Mouse (Mus musculus): ENCODE results near the gene Gm20503. TPM values are rescaled to one million over a fixed set of nuclear protein-coding genes. Genes with fewer than 3 reads are reported as not detected.

The Gm20503 gene
- polyA plus RNA-seq, 1 experiment from 2014 or later, result 8.4 TPM

DNA sequence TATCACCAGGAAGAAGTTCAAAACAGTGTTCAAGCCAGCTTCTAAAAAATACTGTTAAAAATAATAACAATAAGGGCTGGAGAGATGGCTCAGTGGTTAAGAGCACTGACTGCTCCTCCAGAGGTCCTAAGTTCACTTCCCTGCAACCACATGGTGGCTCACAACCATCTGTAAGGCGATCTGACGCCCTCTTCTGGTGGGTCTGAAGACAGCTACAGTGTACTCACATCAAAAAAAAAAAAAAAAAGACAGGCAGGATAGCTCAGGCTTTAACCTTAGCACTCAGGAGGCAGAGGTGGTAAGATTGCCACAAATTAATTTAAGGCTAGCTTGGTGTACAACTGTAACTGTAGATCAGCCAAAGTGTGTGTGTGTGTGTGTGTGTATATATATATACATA lies 2.4 kb upstream of the Gm20503 start:
- no peak overlapping the region for H3K27ac ChIP-seq (ENCODE audit: low read depth, low read length)
- 6% methylated on average over 2 of the region's 2 CpGs for WGBS
- ATAC-seq (ENCODE audit: low read depth), result no peak

DNA sequence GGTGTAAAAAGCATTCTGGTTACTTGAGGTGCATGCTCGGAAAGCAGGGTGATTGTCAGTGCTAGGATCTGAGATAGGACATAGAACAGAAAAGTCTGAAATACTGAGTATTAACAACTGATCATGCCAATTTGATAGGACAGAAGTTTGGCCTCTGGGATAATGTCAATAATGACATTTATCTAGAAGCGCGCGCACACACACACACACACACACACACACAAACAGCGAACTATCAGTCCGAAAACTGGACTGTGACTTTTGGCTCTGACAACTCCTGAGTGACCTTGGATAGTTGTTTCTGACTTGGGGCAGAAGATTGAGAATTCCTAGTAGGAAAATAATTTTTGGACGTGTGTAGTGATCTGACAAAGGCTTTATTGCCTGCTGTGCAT lies 793 bp downstream of the Gm20503 start:
- H3K9ac ChIP-seq (replicated peaks; ENCODE audit: low read depth, low read length), result peak overlapping the region; percentile 93
- 33% methylated on average over 7 of the region's 7 CpGs for WGBS
- H3K27me3 ChIP-seq (ENCODE audit: control insufficient read depth, insufficient read depth, low read length), result no peaks in the 10 kb centered on the region
- no peak for ATAC-seq (ENCODE audit: low read depth)
- peaks cover 14% of the 10 kb centered on the region for H3K4me1 ChIP-seq (ENCODE audit: control insufficient read depth, insufficient read depth, low read length)
- H3K36me3 ChIP-seq (ENCODE audit: control insufficient read depth, insufficient read depth, low read length), result no peaks in the 10 kb centered on the region
- peak overlapping the region; percentile 89 for H3K4me3 ChIP-seq (ENCODE audit: low read depth, low read length)
- no peak overlapping the region; the same call in 1 of the 2 replicates for H3K27ac ChIP-seq (ENCODE audit: low read depth, low read length)
- H3K4me2 ChIP-seq (ENCODE audit: low read depth, low read length), result peak overlapping the region; percentile 87
- H3K9me3 ChIP-seq (ENCODE audit: control insufficient read depth, low read length), result no peaks in the 10 kb centered on the region

More for the DNA sequence above, 2.4 kb upstream of the Gm20503 start:
- Histone ChIP-seq H3K27me3 (ENCODE audit: control insufficient read depth, insufficient read depth, low read length) (no peaks in the 10 kb centered on the region), H3K36me3 (ENCODE audit: control insufficient read depth, insufficient read depth, low read length) (no peaks in the 10 kb centered on the region), H3K9ac (replicated peaks; ENCODE audit: low read depth, low read length) (no peak overlapping the region), H3K4me1 (ENCODE audit: control insufficient read depth, insufficient read depth, low read length) (peaks cover 14% of the 10 kb centered on the region), H3K4me3 (ENCODE audit: low read depth, low read length) (no peak overlapping the region), H3K9me3 (ENCODE audit: control insufficient read depth, low read length) (no peaks in the 10 kb centered on the region), H3K4me2 (ENCODE audit: low read depth, low read length) (no peak overlapping the region)

DNA sequence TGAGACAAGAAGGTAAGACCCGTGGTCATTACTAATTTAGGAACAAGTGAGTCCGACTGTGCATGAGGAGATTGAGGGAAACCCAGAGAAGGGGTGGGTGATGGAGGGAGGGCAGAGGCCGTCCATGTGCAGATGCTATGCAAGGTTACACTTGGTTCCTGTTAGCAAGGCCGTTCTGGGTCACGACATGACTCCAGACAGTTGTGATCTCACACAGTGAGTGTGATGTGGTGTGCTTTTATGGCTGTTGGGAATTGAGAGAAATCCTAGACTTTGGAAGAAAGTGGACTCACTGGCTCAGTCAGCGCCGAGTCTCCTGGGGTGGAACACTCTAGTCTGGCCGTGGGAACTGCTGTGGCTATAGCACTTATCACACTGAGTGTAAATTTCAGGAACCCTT lies 3.2 kb downstream of the Gm20503 start:
- H3K36me3 ChIP-seq (ENCODE audit: control insufficient read depth, insufficient read depth, low read length), result no peaks in the 10 kb centered on the region
- ATAC-seq (ENCODE audit: low read depth), result no peak
- H3K9me3 ChIP-seq (ENCODE audit: control insufficient read depth, low read length), result no peaks in the 10 kb centered on the region
- no peak overlapping the region for H3K4me2 ChIP-seq (ENCODE audit: low read depth, low read length)
- no peak overlapping the region for H3K9ac ChIP-seq (replicated peaks; ENCODE audit: low read depth, low read length)
- 72% methylated on average over 8 of the region's 8 CpGs for WGBS
- no peaks in the 10 kb centered on the region for H3K27me3 ChIP-seq (ENCODE audit: control insufficient read depth, insufficient read depth, low read length)
- H3K4me1 ChIP-seq (ENCODE audit: control insufficient read depth, insufficient read depth, low read length), result peaks cover 14% of the 10 kb centered on the region
- H3K27ac ChIP-seq (ENCODE audit: low read depth, low read length), result no peak overlapping the region
- H3K4me3 ChIP-seq (ENCODE audit: low read depth, low read length), result no peak overlapping the region

DNA sequence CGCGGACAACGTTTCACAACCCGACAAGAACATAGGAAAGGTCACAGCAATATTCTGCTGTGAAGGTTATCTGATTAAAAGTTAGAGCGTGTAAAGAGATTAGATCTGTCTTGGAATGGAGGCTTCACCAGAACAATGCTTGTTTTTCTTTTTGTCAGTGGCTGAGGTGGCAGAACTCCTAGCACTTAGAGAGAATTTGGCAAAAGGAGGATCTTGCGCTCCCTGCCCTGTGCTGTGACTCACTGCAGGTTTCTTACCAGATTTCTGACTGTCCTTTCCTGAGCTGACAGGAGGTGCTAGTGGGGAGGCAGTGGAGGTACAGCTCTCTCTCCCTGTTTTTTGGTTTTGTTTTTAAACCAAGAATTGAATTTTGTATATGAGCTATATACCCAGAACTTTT lies 4.0 kb downstream of the Gm20503 start:
- H3K36me3 ChIP-seq (ENCODE audit: control insufficient read depth, insufficient read depth, low read length), result no peaks in the 10 kb centered on the region
- peaks cover 14% of the 10 kb centered on the region for H3K4me1 ChIP-seq (ENCODE audit: control insufficient read depth, insufficient read depth, low read length)
- no peak overlapping the region for H3K9ac ChIP-seq (replicated peaks; ENCODE audit: low read depth, low read length)
- H3K4me2 ChIP-seq (ENCODE audit: low read depth, low read length), result no peak overlapping the region
- no peaks in the 10 kb centered on the region for H3K27me3 ChIP-seq (ENCODE audit: control insufficient read depth, insufficient read depth, low read length)
- H3K27ac ChIP-seq (ENCODE audit: low read depth, low read length), result no peak overlapping the region
- 87% methylated on average over 6 of the region's 6 CpGs for WGBS
- no peak for ATAC-seq (ENCODE audit: low read depth)
- H3K4me3 ChIP-seq (ENCODE audit: low read depth, low read length), result no peak overlapping the region
- H3K9me3 ChIP-seq (ENCODE audit: control insufficient read depth, low read length), result no peaks in the 10 kb centered on the region

DNA sequence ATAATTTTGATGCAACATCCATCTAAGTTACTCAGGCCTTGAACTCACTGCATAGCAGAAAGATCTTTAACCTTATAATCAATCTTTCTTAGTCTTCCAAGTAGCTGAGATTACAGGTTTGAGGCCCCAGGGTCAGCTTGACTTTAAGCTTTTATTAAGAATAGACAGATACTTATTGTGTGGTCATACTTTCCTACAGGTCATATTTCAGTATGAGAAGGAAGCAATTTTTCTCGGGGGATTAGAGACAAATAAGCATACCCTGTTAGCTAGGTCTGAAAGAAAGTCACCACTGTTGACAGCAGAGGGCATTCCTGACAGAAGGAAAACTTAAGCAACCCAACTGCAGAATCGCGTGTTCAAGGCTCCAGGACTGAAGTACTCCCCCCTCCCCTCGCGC lies 5.0 kb downstream of the Gm20503 start:
- 90% methylated on average over 5 of the region's 5 CpGs for WGBS
- H3K36me3 ChIP-seq (ENCODE audit: control insufficient read depth, insufficient read depth, low read length), result no peaks in the 10 kb centered on the region

DNA sequence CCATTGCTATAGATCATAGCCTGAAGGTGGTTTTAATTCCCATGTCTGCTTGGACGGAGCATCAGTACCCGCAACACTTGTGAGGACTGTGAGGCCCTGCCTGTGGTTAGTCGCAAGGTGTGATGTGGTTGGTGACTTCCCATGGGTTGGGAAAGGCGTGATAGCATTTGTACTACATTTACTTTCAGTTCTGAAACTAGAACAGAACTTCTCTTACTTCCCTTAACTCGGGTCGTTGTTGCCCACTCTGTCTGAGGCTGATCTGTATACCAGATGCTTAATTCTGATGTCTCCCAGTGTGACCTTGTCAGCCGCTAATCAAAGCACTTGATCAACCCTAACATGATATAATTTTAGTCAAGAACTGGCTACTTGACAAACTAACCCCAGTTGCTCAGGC lies 6.2 kb downstream of the Gm20503 start:
- no peak overlapping the region for H3K9ac ChIP-seq (replicated peaks; ENCODE audit: low read depth, low read length)
- no peak for ATAC-seq (ENCODE audit: low read depth)
- no peak overlapping the region for H3K4me2 ChIP-seq (ENCODE audit: low read depth, low read length)
- no peaks in the 10 kb centered on the region for H3K36me3 ChIP-seq (ENCODE audit: control insufficient read depth, insufficient read depth, low read length)
- no peak overlapping the region for H3K27ac ChIP-seq (ENCODE audit: low read depth, low read length)
- H3K9me3 ChIP-seq (ENCODE audit: control insufficient read depth, low read length), result no peaks in the 10 kb centered on the region
- peaks cover 5% of the 10 kb centered on the region for H3K4me1 ChIP-seq (ENCODE audit: control insufficient read depth, insufficient read depth, low read length)
- 97% methylated on average over 7 of the region's 7 CpGs for WGBS
- H3K4me3 ChIP-seq (ENCODE audit: low read depth, low read length), result no peak overlapping the region
- no peaks in the 10 kb centered on the region for H3K27me3 ChIP-seq (ENCODE audit: control insufficient read depth, insufficient read depth, low read length)

More for the DNA sequence above, 5.0 kb downstream of the Gm20503 start:
- peaks cover 10% of the 10 kb centered on the region for H3K4me1 ChIP-seq (ENCODE audit: control insufficient read depth, insufficient read depth, low read length)
- no peak overlapping the region for H3K27ac ChIP-seq (ENCODE audit: low read depth, low read length)
- H3K27me3 ChIP-seq (ENCODE audit: control insufficient read depth, insufficient read depth, low read length), result no peaks in the 10 kb centered on the region
- no peak for ATAC-seq (ENCODE audit: low read depth)
- H3K9ac ChIP-seq (replicated peaks; ENCODE audit: low read depth, low read length), result no peak overlapping the region
- H3K9me3 ChIP-seq (ENCODE audit: control insufficient read depth, low read length), result no peaks in the 10 kb centered on the region
- H3K4me2 ChIP-seq (ENCODE audit: low read depth, low read length), result no peak overlapping the region
- no peak overlapping the region for H3K4me3 ChIP-seq (ENCODE audit: low read depth, low read length)

DNA sequence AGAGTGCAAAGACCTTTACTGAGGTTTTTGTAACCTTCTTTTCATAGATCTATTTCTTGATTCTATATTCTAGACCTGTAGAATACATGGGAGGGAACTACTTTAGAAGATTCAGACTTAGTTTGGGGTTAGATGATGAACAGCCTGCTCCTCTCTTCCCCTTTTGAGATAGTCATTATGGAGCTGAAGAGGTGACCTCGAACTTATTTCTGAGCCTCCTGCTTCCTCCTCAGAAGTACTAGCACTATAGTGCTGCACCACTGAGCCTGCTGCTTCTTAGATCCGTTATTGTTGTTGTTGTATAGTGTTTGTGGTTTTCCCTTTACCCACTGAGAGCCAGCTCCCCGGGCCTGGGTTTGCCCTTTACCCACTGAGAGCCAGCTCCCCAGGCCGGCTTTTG lies 6.7 kb downstream of the Gm20503 start:
- Histone ChIP-seq H3K27me3 (ENCODE audit: control insufficient read depth, insufficient read depth, low read length) (no peaks in the 10 kb centered on the region), H3K4me2 (ENCODE audit: low read depth, low read length) (no peak overlapping the region), H3K4me3 (ENCODE audit: low read depth, low read length) (no peak overlapping the region), H3K9me3 (ENCODE audit: control insufficient read depth, low read length) (no peaks in the 10 kb centered on the region), H3K9ac (replicated peaks; ENCODE audit: low read depth, low read length) (no peak overlapping the region), H3K36me3 (ENCODE audit: control insufficient read depth, insufficient read depth, low read length) (no peaks in the 10 kb centered on the region), H3K4me1 (ENCODE audit: control insufficient read depth, insufficient read depth, low read length) (peaks cover under 1% of the 10 kb centered on the region; the same call in 1 of the 2 replicates), H3K27ac (ENCODE audit: low read depth, low read length) (no peak overlapping the region)
- WGBS, result 84% methylated on average over 4 of the region's 4 CpGs
- ATAC-seq (ENCODE audit: low read depth), result no peak

DNA sequence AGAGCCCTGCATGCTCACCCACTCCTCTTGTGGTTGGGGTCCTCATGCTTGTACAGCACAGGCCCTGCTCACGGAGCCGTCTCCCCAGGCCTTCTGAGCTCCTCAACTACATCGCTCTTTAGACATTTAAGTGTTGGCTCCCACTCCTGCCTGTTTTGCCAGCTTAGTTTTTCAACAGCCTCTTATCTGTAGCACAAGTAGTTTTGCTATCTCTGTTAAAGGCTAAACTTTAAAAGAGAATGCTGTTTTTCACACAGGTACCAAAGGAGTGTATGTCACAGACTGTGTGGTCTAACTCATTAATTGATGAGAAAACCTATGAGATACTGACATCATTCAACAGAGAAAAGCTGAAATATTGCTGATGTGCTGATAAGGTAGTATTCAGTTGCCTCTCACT lies 8.4 kb downstream of the Gm20503 start:
- Histone ChIP-seq H3K9me3 (ENCODE audit: control insufficient read depth, low read length) (no peaks in the 10 kb centered on the region), H3K9ac (replicated peaks; ENCODE audit: low read depth, low read length) (no peak overlapping the region), H3K27me3 (ENCODE audit: control insufficient read depth, insufficient read depth, low read length) (no peaks in the 10 kb centered on the region), H3K27ac (ENCODE audit: low read depth, low read length) (no peak overlapping the region), H3K4me3 (ENCODE audit: low read depth, low read length) (no peak overlapping the region), H3K4me1 (ENCODE audit: control insufficient read depth, insufficient read depth, low read length) (no peaks in the 10 kb centered on the region), H3K4me2 (ENCODE audit: low read depth, low read length) (no peak overlapping the region), H3K36me3 (ENCODE audit: control insufficient read depth, insufficient read depth, low read length) (no peaks in the 10 kb centered on the region)
- ATAC-seq (ENCODE audit: low read depth), result no peak
- 85% methylated on average over 3 of the region's 3 CpGs for WGBS

DNA sequence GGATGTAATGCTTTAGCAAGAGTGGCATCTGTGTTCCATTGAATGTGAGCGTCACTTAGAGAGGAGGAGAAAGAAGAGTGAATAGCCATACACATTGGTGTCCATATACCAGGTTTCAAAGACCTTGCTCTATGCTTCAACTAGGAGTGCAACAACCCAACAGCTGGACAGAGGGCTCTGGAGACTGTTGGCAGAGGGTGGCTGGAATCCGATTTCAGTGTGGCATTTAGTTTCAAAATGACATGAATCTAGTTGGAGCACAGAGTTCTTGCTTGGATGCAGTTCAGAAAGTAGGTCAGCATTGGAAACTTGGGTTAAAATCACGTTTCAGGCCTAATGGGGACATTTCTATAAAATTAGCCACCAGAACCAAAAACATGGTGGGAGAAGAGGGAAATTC lies 12.2 kb downstream of the Gm20503 start:
- no peak overlapping the region for H3K4me2 ChIP-seq (ENCODE audit: low read depth, low read length)
- H3K4me3 ChIP-seq (ENCODE audit: low read depth, low read length), result no peak overlapping the region
- H3K36me3 ChIP-seq (ENCODE audit: control insufficient read depth, insufficient read depth, low read length), result peaks cover 6% of the 10 kb centered on the region; the same call in 1 of the 2 replicates
- ATAC-seq (ENCODE audit: low read depth), result no peak
- 92% methylated on average over 3 of the region's 3 CpGs for WGBS
- no peaks in the 10 kb centered on the region for H3K9me3 ChIP-seq (ENCODE audit: control insufficient read depth, low read length)
- H3K4me1 ChIP-seq (ENCODE audit: control insufficient read depth, insufficient read depth, low read length), result no peaks in the 10 kb centered on the region
- H3K9ac ChIP-seq (replicated peaks; ENCODE audit: low read depth, low read length), result no peak overlapping the region
- no peak overlapping the region for H3K27ac ChIP-seq (ENCODE audit: low read depth, low read length)
- no peaks in the 10 kb centered on the region for H3K27me3 ChIP-seq (ENCODE audit: control insufficient read depth, insufficient read depth, low read length)

DNA sequence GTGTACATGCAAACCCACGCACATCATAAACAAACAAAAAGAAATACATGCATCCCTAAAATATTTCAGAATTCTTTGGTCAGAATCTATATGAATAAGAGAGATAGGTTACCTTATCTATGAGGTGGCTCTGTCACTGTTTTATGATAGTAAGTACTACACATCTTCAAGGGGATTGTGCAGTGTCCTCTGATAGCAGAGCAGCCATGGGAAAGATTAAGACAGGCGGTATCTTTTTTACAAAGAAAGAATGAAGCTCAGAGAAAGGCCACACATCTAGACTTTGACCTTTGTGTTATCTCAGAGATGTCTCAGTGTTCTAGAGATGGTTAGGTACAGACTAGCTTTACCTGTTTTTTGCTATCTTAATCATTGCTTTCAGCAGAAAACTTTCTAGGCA lies 13.9 kb downstream of the Gm20503 start:
- H3K4me1 ChIP-seq (ENCODE audit: control insufficient read depth, insufficient read depth, low read length), result no peaks in the 10 kb centered on the region
- WGBS, result 93% methylated on average over 2 of the region's 2 CpGs
- H3K36me3 ChIP-seq (ENCODE audit: control insufficient read depth, insufficient read depth, low read length), result peaks cover 9% of the 10 kb centered on the region; the same call in 1 of the 2 replicates
- no peak overlapping the region for H3K27ac ChIP-seq (ENCODE audit: low read depth, low read length)
- no peak overlapping the region for H3K4me2 ChIP-seq (ENCODE audit: low read depth, low read length)
- H3K9me3 ChIP-seq (ENCODE audit: control insufficient read depth, low read length), result no peaks in the 10 kb centered on the region
- no peaks in the 10 kb centered on the region for H3K27me3 ChIP-seq (ENCODE audit: control insufficient read depth, insufficient read depth, low read length)
- no peak overlapping the region for H3K4me3 ChIP-seq (ENCODE audit: low read depth, low read length)
- no peak for ATAC-seq (ENCODE audit: low read depth)
- no peak overlapping the region for H3K9ac ChIP-seq (replicated peaks; ENCODE audit: low read depth, low read length)

Measured in neural tube, embryonic 14.5 days (tissue).